Mouse (Mus musculus) forelimb bud, embryonic 11.5 days (tissue): ENCODE results near the gene Hist2h3c1.
"Not testable (repeated sequence)": the region's sequence is repeated elsewhere in the genome, so short reads cannot be mapped to it uniquely, and the experiment has no call there.

Experiments used
- DNase-seq: peaks from one replicate; pipeline ENCODE4 v3.0.0-alpha.2; 2012; ENCODE audit warnings: low read depth, low spot score

Hist2h3c1 gene

GRCm38 (mm10) chr3:96255926-96256593 lies 9.6 kb downstream of the Hist2h3c1 start:
- DNase-seq = no peak

DNA sequence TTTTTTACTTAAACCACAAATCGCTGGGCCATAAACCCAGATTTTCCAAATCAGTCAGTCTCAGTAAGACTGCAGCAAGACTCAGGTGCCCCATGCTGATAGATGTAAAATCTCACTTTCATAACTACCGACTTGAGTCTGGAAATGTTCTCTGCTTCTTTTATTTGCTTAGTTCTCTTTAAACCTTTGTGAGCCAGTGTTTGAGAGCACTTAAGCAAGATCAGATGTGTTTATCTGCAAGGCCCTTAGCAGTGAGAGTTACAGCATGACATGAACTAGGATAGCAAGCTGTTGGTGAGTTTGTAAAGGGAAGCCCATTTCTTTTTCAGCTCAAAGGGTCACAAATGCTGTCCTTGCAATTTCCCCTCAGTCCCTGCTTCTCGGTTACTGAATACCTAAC lies 10.7 kb downstream of the Hist2h3c1 start:
- no peak for DNase-seq

DNA sequence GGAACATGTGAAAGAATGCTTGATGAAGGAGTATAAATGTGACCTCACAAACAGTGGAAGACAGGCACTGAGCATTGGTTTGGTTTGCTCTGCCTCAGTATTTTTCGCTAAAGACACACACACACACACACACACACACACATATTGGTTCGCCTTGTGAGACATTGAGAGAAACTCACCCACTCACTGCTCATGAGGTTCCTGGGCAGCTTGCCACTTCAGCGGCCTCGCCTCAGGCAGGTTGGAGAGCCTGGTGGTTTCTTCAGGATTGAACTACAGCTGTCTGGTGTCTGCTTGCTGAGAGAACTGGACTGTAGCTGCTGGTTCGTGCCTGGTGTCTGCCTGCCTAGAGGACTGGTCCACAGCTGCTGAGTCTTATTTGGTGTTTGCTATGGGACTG lies 13.7 kb downstream of the Hist2h3c1 start:
- no peak for DNase-seq

- no peak for DNase-seq
Observed at GRCm38 (mm10) chr3:96261623-96262022, 15.1 kb downstream of the Hist2h3c1 start.

- DNase-seq = peak; percentile 83
Observed at GRCm38 (mm10) chr3:96262216-96262875, 15.9 kb downstream of the Hist2h3c1 start.

- DNase-seq = peak; percentile 96
Observed at GRCm38 (mm10) chr3:96262979-96263550, 16.6 kb downstream of the Hist2h3c1 start, which contains the start of gene Hist2h4. TSS of gene Hist2h4 (minus strand) at chr3:96263311.

GRCm38 (mm10) chr3:96263558-96264403 lies 17.3 kb downstream of the Hist2h3c1 start:
- peak; percentile 46 for DNase-seq

- no peak for DNase-seq
Observed at GRCm38 (mm10) chr3:96264404-96264949, 18.0 kb downstream of the Hist2h3c1 start.

- DNase-seq = no peak
Observed at GRCm38 (mm10) chr3:96266132-96266710, 19.7 kb downstream of the Hist2h3c1 start.

DNA sequence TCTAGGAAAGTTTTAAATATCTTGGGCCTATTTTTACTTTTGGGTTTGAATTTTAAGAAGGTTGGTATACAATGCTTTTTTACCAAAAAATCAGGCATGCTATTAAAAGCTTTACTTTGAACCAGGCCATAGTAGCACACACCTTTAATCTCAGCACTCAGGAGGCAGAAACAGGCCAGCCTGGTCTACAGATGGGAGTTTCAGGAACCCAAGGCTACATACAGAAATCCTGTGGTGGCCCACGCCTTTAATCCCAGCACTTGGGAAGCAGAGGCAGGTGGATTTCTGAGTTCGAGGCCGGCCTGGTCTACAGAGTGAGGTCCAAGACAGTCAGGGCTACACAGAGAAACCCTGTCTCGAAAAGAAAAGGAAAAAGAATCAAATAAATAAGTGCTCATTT lies 21.1 kb downstream of the Hist2h3c1 start:
- DNase-seq = no peak

- peak; percentile 90 for DNase-seq
Observed at GRCm38 (mm10) chr3:96268051-96268775, 21.7 kb downstream of the Hist2h3c1 start, which contains the start of gene Hist2h3b. TSS of gene Hist2h3b (plus strand) at chr3:96268654.

DNA sequence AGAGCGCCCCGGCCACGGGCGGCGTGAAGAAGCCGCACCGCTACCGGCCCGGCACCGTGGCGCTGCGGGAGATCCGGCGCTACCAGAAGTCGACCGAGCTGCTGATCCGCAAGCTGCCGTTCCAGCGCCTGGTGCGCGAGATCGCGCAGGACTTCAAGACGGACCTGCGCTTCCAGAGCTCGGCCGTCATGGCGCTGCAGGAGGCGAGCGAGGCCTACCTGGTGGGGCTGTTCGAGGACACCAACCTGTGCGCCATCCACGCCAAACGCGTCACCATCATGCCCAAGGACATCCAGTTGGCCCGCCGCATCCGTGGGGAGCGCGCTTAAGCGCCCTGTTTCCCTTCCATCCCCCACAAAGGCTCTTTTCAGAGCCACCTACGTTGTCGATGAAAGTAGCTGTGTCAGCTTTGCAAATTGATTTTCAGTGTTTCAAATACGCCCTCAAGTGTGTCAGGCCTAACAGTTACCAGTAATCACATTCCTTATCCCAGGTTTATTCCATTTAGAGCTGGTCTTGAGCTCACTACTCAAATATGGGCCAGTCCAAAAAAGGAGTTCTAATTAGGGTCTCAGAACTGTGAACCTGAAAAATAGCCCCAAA lies 22.4 kb downstream of the Hist2h3c1 start:
- not testable (repeated sequence) for DNase-seq

DNA sequence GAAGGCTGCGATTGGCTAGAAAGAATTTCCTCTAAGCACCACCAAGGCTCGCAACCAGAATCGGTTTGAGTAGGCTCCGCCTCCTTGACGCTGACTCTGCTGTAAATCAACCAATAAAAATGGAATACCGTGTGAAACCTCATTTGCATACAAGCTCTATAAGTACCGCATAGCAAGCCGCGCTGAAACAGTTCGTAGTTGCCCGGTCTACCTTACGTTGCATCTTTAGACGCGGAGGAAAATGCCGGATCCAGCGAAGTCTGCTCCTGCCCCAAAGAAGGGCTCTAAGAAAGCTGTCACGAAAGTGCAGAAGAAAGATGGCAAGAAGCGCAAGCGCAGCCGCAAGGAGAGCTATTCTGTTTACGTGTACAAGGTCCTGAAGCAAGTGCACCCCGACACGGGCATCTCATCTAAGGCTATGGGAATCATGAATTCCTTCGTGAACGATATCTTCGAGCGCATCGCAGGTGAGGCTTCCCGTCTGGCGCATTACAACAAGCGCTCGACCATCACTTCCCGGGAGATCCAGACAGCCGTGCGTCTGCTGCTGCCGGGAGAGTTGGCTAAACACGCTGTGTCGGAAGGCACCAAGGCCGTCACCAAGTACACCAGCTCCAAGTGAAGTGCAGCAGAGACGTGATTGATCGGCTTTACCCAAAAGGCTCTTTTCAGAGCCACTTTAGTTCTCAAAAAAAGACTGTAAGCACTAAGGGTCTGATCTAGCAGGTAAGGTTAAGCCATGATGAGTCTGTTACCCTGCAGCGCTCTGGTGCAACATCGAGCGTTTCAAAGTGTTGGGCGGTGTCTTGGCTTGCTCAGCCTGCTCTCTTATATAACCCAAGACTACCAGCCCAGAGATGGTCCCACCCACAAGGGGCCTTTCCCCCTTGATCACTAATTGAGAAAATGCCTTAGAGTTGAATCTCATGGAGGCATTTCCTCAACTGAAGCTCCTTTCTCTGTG lies 23.3 kb downstream of the Hist2h3c1 start, which contains the start of gene Hist2h2bb:
Gene Hist2h2bb, plus strand, starts transcription at position 242 of the 964 bp plus-strand sequence.
- DNase-seq = peak; percentile 99

DNA sequence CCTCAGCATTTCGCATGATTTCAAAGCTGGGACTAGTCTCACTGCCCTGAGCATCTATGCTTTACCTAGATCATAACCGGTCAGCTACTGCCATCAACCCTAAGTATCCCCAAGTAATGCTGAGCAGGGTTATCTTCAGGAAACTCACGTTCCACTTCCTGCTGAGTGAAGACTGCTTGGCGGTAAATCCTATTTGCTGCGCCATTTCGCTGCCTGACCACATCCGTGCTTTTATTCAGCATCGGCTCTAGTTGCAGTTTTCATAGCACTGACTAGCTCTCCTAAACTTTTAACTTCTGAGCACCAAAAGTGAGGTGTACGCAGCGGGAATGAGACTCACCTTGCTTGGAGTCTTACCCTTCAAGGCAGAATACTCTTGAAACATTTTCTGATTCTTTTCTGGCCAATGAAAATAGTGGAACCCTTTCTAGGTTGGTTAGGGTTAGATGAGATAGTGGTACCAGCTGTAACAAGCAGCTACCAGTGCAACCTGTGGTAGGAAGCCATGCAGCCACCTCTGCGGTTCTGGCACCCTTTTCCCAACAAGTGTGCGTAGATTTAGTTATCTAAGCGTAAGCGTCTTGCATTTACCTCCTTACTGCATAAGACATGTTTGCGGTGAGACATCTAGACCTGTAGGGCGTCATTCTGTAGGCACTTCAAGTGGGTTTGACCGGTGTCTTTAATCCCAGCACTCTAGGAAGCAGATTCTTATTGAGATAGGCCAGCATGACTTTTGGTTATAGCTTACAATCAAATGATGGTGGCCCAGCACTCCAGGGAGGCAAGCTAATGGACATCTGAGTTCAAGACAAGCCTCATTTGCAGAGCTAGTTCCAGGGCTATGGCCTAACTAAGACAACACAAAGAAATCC lies 27.3 kb downstream of the Hist2h3c1 start:
- peak; percentile 52 for DNase-seq

- no peak for DNase-seq
Observed at GRCm38 (mm10) chr3:96277428-96277799, 30.9 kb downstream of the Hist2h3c1 start.

- peak; percentile 96 for DNase-seq
Observed at GRCm38 (mm10) chr3:96277800-96278624, 31.5 kb downstream of the Hist2h3c1 start.

- DNase-seq = no peak
Observed at GRCm38 (mm10) chr3:96280660-96281059, 34.2 kb downstream of the Hist2h3c1 start.
